Mouse (Mus musculus): ENCODE measurements around the gene Abcc5. TPM values are rescaled to one million over a fixed set of nuclear protein-coding genes. Genes with fewer than 3 reads are reported as not detected.

The Abcc5 gene
- polyA plus RNA-seq, 1 experiment from 2014 or later, result 81.7 TPM

DNA sequence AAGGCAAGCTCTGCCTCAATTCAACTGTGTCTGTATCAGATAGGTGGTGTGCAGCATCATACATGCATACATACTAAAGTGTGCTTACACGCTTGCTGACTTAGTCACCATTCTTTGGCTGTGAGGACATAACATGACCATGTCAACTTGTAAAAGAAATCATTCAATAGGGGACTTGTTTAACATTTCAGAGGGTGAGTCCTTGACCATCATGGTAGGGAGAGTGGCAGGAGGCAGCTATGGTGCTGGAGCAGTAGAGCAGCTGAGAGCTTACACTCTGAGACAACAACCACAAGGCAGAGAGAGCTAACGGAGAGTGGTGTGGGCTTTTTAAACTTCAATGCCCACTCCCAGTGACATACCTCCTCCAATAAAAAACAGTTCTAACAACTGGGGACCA lies 9.9 kb downstream of the Abcc5 start:
- H3K9me3 ChIP-seq (ENCODE audit: control insufficient read depth, low read depth, low read length), result no peaks in the 10 kb centered on the region
- no peaks in the 10 kb centered on the region for H3K27me3 ChIP-seq (ENCODE audit: control insufficient read depth, insufficient read depth, low read length)
- no peak overlapping the region for H3K9ac ChIP-seq (replicated peaks; ENCODE audit: low read depth, low read length)
- no peak overlapping the region for H3K4me3 ChIP-seq (ENCODE audit: low read depth, low read length)
- H3K4me2 ChIP-seq (replicated peaks; ENCODE audit: low read depth, low read length), result no peak overlapping the region
- H3K36me3 ChIP-seq (ENCODE audit: control insufficient read depth, insufficient read depth, low read length), result peaks cover 4% of the 10 kb centered on the region; the same call in 1 of the 2 replicates
- no peak overlapping the region for H3K27ac ChIP-seq (ENCODE audit: low read length)
- 91% methylated on average over 2 of the region's 2 CpGs for WGBS
- no peak for ATAC-seq (ENCODE audit: insufficient number of reproducible peaks, insufficient read depth, low FRiP score, low read depth)
- no peaks in the 10 kb centered on the region for H3K4me1 ChIP-seq (ENCODE audit: control insufficient read depth, insufficient read depth, low read length)

DNA sequence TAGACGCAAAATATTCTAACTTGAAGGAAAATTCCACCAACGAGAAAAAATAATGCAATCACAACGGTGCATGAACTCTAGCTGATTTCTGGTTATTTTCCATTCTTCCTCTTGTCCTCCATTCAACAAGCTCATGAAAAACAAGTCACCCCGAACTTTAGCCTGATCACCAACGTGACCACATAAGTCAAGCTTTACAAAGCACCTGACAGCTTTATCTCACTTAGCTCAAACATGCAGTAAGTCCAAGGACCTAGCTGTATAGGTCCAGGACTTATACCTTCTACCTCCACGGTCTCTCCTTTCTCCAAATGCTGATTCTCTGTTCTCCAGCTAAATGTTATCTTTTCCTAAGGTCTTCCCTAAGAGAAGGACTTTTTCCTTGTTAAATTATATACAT lies 10.4 kb downstream of the Abcc5 start:
- Histone ChIP-seq H3K27me3 (ENCODE audit: control insufficient read depth, insufficient read depth, low read length) (no peaks in the 10 kb centered on the region), H3K9me3 (ENCODE audit: control insufficient read depth, low read depth, low read length) (no peaks in the 10 kb centered on the region), H3K9ac (replicated peaks; ENCODE audit: low read depth, low read length) (no peak overlapping the region), H3K4me1 (ENCODE audit: control insufficient read depth, insufficient read depth, low read length) (no peaks in the 10 kb centered on the region), H3K27ac (ENCODE audit: low read length) (no peak overlapping the region), H3K4me2 (replicated peaks; ENCODE audit: low read depth, low read length) (no peak overlapping the region), H3K36me3 (ENCODE audit: control insufficient read depth, insufficient read depth, low read length) (no peaks in the 10 kb centered on the region), H3K4me3 (ENCODE audit: low read depth, low read length) (no peak overlapping the region)
- no peak for ATAC-seq (ENCODE audit: insufficient number of reproducible peaks, insufficient read depth, low FRiP score, low read depth)
- WGBS, result 68% methylated on average over 6 of the region's 6 CpGs

- no peak overlapping the region for H3K9ac ChIP-seq (replicated peaks; ENCODE audit: low read depth, low read length)
- H3K27ac ChIP-seq (ENCODE audit: low read length), result no peak overlapping the region
- H3K36me3 ChIP-seq (ENCODE audit: control insufficient read depth, insufficient read depth, low read length), result no peaks in the 10 kb centered on the region
- H3K27me3 ChIP-seq (ENCODE audit: control insufficient read depth, insufficient read depth, low read length), result no peaks in the 10 kb centered on the region
- no peaks in the 10 kb centered on the region for H3K4me1 ChIP-seq (ENCODE audit: control insufficient read depth, insufficient read depth, low read length)
- no peak overlapping the region for H3K4me3 ChIP-seq (ENCODE audit: low read depth, low read length)
- H3K4me2 ChIP-seq (replicated peaks; ENCODE audit: low read depth, low read length), result no peak overlapping the region
- ATAC-seq (ENCODE audit: insufficient number of reproducible peaks, insufficient read depth, low FRiP score, low read depth), result no peak
- 64% methylated on average over 2 of the region's 2 CpGs for WGBS
- no peaks in the 10 kb centered on the region for H3K9me3 ChIP-seq (ENCODE audit: control insufficient read depth, low read depth, low read length)
Observed at GRCm38 (mm10) chr16:20415211-20415610, 11.0 kb downstream of the Abcc5 start.

DNA sequence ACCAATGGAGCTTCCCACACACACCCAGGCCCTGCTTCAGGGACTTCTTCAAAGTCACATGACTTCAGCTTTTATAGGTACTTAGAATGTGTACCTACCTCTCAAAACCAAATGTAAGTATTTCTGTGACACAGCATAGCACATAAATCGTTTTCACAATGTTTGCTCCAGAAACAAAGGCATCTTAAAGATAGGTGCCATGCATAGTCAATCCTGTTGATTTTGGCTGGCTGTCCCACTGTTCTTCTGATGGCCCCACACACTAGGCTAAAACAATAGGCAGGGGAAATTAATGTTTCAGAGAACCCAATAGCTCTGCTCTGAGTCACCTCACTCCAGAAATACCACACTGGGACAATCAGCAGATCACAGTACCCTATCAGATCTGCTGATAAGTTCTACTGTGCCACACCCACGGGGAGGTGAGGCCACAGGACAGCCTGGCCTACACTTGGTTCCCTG lies 12.3 kb downstream of the Abcc5 start:
- Histone ChIP-seq H3K4me2 (replicated peaks; ENCODE audit: low read depth, low read length) (no peak overlapping the region), H3K9me3 (ENCODE audit: control insufficient read depth, low read depth, low read length) (no peaks in the 10 kb centered on the region), H3K4me1 (ENCODE audit: control insufficient read depth, insufficient read depth, low read length) (no peaks in the 10 kb centered on the region), H3K27me3 (ENCODE audit: control insufficient read depth, insufficient read depth, low read length) (no peaks in the 10 kb centered on the region), H3K4me3 (ENCODE audit: low read depth, low read length) (no peak overlapping the region), H3K9ac (replicated peaks; ENCODE audit: low read depth, low read length) (no peak overlapping the region), H3K36me3 (ENCODE audit: control insufficient read depth, insufficient read depth, low read length) (no peaks in the 10 kb centered on the region), H3K27ac (ENCODE audit: low read length) (no peak overlapping the region)
- 75% methylated on average over 2 of the region's 2 CpGs for WGBS
- ATAC-seq (ENCODE audit: insufficient number of reproducible peaks, insufficient read depth, low FRiP score, low read depth), result no peak

- ATAC-seq (ENCODE audit: insufficient number of reproducible peaks, insufficient read depth, low FRiP score, low read depth), result no peak
- H3K4me1 ChIP-seq (ENCODE audit: control insufficient read depth, insufficient read depth, low read length), result no peaks in the 10 kb centered on the region
- 73% methylated on average over 8 of the region's 8 CpGs for WGBS
- no peak overlapping the region for H3K9ac ChIP-seq (replicated peaks; ENCODE audit: low read depth, low read length)
- H3K27me3 ChIP-seq (ENCODE audit: control insufficient read depth, insufficient read depth, low read length), result no peaks in the 10 kb centered on the region
- H3K36me3 ChIP-seq (ENCODE audit: control insufficient read depth, insufficient read depth, low read length), result no peaks in the 10 kb centered on the region
- H3K4me2 ChIP-seq (replicated peaks; ENCODE audit: low read depth, low read length), result no peak overlapping the region
- H3K27ac ChIP-seq (ENCODE audit: low read length), result no peak overlapping the region
- H3K9me3 ChIP-seq (ENCODE audit: control insufficient read depth, low read depth, low read length), result no peaks in the 10 kb centered on the region
- no peak overlapping the region for H3K4me3 ChIP-seq (ENCODE audit: low read depth, low read length)
Observed at GRCm38 (mm10) chr16:20411958-20412570, 14.1 kb downstream of the Abcc5 start.

DNA sequence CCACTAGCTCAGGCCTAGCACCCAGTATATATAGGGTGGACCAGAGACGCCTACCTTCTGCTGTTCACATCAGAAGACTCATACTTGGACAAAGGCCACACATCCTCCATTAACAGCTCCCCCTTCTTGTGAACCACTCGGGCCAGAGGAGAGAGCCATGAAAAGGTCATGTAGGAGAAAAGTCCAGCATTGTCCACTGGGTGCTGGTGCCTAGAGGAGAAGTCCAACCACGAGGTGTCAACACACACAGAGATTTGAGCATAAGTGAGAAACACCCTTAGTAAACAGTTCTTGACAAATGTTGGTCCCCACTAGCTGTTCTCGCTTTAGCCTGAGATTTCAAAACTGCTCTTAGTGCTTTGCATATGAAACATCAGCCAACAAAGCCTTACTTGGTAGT lies 20.9 kb downstream of the Abcc5 start:
- Histone ChIP-seq H3K4me3 (ENCODE audit: low read depth, low read length) (no peak overlapping the region), H3K36me3 (ENCODE audit: control insufficient read depth, insufficient read depth, low read length) (peaks cover under 1% of the 10 kb centered on the region; the same call in 1 of the 2 replicates), H3K9ac (replicated peaks; ENCODE audit: low read depth, low read length) (no peak overlapping the region), H3K4me2 (replicated peaks; ENCODE audit: low read depth, low read length) (no peak overlapping the region), H3K4me1 (ENCODE audit: control insufficient read depth, insufficient read depth, low read length) (no peaks in the 10 kb centered on the region), H3K27me3 (ENCODE audit: control insufficient read depth, insufficient read depth, low read length) (no peaks in the 10 kb centered on the region), H3K27ac (ENCODE audit: low read length) (no peak overlapping the region), H3K9me3 (ENCODE audit: control insufficient read depth, low read depth, low read length) (no peaks in the 10 kb centered on the region)
- no peak for ATAC-seq (ENCODE audit: insufficient number of reproducible peaks, insufficient read depth, low FRiP score, low read depth)
- WGBS, result 80% methylated on average over 4 of the region's 4 CpGs

DNA sequence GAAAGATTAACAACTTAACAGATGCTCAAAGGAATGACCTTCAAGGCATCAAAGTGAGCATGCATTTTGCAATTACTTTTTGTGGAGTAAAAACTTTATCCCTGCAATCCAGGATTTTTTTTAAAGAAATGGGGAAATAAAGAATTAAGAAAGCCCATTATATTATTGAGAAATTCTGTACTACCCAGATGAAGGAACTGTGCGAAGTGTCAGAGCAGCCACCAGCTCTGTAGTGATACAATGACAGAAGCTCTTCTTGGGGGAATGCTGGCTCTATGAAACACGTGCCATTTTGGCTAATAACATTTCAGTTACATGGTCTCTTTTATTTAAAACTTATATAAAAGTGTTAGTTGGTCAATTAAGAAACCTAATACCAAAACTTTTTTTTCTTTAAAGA lies 22.9 kb downstream of the Abcc5 start:
- Histone ChIP-seq H3K36me3 (ENCODE audit: control insufficient read depth, insufficient read depth, low read length) (peaks cover 14% of the 10 kb centered on the region), H3K4me1 (ENCODE audit: control insufficient read depth, insufficient read depth, low read length) (no peaks in the 10 kb centered on the region), H3K4me3 (ENCODE audit: low read depth, low read length) (no peak overlapping the region), H3K9me3 (ENCODE audit: control insufficient read depth, low read depth, low read length) (no peaks in the 10 kb centered on the region), H3K9ac (replicated peaks; ENCODE audit: low read depth, low read length) (no peak overlapping the region), H3K4me2 (replicated peaks; ENCODE audit: low read depth, low read length) (no peak overlapping the region), H3K27me3 (ENCODE audit: control insufficient read depth, insufficient read depth, low read length) (no peaks in the 10 kb centered on the region), H3K27ac (ENCODE audit: low read length) (no peak overlapping the region)
- ATAC-seq (ENCODE audit: insufficient number of reproducible peaks, insufficient read depth, low FRiP score, low read depth), result no peak
- WGBS, result 95% methylated on average over 2 of the region's 2 CpGs

- Histone ChIP-seq H3K4me1 (ENCODE audit: control insufficient read depth, insufficient read depth, low read length) (no peaks in the 10 kb centered on the region), H3K9ac (replicated peaks; ENCODE audit: low read depth, low read length) (no peak overlapping the region), H3K4me2 (replicated peaks; ENCODE audit: low read depth, low read length) (no peak overlapping the region), H3K27ac (ENCODE audit: low read length) (no peak overlapping the region), H3K9me3 (ENCODE audit: control insufficient read depth, low read depth, low read length) (no peaks in the 10 kb centered on the region), H3K4me3 (ENCODE audit: low read depth, low read length) (no peak overlapping the region), H3K27me3 (ENCODE audit: control insufficient read depth, insufficient read depth, low read length) (no peaks in the 10 kb centered on the region), H3K36me3 (ENCODE audit: control insufficient read depth, insufficient read depth, low read length) (peaks cover 20% of the 10 kb centered on the region)
- ATAC-seq (ENCODE audit: insufficient number of reproducible peaks, insufficient read depth, low FRiP score, low read depth), result no peak
- 84% methylated on average over 3 of the region's 3 CpGs for WGBS
Observed at GRCm38 (mm10) chr16:20401592-20401991, 24.6 kb downstream of the Abcc5 start.

Measured in stomach, embryonic 14.5 days (tissue).